Mouse (Mus musculus): ENCODE data around the gene Stmnd1.
"Not testable (repeated sequence)": the region's sequence is repeated elsewhere in the genome, so short reads cannot be mapped to it uniquely, and the experiment has no call there.

Stmnd1 gene

DNA sequence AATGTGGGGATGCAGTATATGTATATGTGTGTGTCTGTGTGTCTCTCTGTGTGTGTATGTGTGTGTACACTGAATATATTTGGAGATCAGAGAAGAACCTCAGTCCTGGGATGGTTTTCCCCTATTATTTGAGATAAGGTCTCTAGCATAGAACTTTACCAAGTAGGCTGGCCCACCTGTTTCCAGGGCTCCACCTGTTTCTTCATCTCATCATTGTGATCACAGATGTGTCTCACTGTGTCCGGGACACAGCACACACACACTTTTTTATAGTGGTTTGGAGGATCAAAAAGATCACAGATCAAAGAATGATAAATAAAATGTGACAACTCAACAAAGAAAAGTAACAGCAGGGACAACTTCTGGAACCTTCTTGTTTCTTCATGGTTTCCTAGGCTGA, 17.0 kb downstream of the Stmnd1 start:
- no peak for DNase-seq (ENCODE audit: low spot score)

DNA sequence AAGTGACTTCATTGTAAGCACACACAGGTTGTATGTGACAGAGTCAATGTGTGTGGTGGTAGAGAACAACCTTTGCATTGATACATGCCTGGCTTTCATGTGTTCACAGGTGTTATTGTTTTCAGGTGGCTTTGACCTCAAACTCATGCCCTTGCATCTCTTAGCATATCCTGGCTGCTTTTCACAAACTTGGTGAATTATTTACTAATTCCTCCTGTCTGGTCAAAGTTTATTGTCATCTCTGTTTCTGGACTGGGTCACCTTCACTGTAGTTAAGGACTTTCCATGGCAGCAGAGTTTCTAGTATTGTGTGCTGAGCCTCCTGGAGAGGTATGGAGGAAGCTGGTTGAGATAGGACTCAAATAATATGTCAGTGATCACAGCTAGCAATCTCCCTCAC, 20.8 kb downstream of the Stmnd1 start:
- no peak for DNase-seq (ENCODE audit: low spot score)

DNA sequence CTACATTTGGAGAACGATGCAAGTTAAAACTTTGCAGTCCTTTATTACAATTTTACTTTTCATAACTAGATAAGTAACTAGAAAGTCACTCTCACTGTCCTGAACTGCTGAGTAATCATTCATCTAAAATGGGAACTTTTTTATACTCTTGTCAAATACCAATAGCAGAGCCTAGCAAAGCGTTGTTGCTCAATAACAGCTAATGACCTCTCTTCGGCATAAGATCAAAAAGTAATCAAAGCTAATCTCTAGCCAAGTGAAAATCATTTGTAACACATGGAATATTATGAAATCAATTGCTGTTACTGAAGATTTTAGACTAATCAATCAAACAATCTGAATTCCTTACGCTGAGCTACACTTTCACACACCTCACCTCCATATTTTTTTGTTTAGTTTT, 24.2 kb downstream of the Stmnd1 start:
- no peak for DNase-seq (ENCODE audit: low spot score)

DNA sequence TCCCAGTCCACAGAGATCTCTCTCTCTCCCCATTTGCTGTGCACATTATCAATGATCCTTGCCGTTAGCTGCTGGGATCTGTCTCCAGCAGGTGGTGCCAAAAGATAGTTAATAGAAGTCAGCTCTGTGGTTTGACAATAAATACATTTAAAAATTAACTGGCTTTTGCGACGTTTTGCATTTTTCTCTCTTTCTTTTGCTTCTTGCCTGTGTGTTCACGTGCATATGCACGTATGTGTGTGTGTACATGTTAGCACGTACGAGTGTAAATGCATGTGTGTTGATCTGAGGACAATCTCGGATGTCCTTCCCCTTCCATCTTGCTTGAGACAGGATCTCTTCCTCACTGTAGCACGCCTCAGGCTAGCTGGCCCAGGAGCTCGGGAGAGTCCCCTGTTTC, 37.3 kb downstream of the Stmnd1 start:
- peak; percentile 74 for DNase-seq (ENCODE audit: low spot score)

DNA sequence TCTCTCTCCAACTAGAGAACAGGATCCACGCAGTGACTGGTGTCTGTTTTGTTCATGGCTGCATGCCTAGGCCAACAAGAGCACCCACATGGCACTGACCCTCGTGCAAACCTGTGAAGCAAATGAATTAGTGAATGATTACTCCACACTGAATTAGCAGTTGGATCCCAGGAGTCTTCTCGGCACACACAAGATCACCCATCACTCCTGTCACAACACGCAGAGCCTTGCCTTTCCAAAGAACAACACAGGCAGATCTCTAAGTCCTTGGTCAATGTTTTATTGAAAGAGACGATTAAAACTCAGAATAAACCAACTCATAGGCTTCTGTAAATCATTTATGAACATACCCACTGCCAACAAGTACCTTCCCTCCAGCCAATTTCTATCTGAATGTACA, 39.7 kb downstream of the Stmnd1 start:
- DNase-seq (ENCODE audit: low spot score) = no peak

DNA sequence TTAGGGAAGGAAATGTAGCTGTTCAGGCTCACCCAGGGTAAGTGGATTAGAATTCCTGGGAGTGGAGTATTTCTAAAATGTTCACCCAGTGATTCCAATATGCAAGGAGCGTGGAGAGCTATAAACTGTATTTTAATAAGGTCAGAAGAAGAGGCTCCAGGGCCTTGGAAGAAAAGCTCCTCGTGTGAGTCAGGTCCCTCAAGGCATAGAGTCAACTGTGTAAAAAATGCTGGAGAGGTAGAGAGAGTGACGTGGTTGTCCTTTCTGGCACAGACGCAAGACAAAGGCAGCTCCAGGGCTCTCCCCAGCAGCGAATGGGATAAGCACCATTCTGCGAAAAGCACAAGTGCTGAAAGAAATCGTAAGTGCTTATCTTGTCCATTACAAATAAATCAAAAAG, 41.6 kb downstream of the Stmnd1 start:
- no peak for DNase-seq (ENCODE audit: low spot score)

DNA sequence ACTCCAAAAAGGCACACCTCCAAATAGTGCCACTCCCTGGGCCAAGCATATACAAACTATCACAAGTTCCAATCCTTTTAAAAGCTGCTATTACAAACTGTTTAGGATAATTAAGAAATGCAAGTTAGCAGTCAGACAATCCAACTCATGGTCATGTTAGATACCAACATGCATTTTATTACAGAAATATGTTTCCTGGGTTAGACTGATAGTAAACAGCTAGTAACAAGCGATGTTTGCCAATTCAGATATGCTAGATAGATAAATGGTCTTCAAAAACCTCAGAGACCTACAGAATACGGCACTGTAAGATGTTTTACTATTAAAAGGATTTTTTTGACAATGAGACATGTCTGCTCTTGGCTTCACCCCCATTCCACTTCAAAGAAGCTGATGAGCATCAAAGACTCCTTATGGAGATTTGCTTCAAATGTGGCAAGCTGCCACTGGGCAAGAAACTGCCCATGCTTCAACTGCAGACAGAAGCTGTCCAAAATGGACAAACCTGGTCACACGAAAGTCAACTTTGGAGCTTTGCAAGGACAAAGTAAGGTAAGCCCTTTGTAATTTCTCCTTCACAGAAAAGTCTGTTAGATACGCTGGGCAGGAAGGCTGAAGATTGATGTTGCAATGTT, 52.9 kb downstream of the Stmnd1 start:
- no peak for DNase-seq (ENCODE audit: low spot score)

DNA sequence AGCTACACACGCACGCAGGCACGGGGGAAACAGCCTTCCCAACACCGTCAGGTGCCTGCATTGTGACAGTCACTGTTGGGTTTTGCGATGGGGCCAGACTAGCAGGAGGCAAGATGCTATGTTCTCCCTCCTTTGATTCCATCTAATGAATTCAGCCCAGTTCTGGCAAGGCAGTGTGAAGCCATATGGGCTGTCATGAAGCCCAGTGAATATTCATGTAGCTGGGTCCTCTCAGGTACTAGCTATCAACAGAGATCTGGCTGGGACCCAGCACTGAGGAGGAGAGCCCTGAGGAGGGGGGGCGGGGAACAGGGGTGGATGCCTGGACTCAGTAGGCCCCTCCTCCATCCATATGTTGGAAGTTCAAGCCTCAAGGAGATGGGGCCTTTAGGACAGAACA, 61.5 kb downstream of the Stmnd1 start:
- no peak for DNase-seq (ENCODE audit: low spot score)

DNA sequence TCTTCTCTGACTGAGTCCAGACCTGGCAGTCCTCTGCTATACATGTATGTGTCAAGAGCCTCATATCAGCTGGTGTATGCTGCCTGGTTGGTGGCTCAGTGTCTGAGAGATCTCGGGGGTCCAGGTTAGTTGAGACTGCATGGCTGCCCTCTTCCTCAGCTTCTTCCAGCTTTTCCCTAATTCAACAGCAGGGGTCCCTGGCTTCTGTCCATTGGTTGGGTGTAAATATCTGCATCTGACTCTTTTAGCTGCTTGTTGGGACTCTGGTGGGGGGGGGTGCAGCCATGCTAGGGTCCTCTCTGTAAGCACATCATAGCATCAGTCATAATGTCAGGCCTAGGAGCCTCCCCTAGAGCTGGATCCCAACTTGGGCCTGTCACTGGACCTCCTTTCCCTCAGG, 62.8 kb downstream of the Stmnd1 start:
- DNase-seq (ENCODE audit: low spot score) = not testable (repeated sequence)

DNA sequence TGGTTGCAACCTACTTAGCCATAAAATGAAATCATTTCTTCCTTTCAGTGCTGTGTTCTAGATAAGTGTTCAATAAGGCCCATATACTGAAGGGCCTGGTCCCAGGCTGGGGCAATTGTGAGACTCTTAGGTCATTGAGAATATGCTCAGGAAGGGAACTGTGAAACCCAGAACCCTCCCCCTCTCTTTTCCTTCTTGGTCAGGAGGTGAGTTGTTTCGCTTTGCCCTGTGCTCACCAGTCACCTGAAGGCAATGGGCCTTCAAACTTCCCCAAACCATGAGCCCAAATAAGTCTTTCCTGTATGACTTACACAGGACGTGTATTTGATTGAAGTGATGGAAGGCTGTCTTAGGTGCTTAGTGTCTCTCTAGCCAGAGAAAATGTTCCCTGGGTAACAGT, 64.3 kb downstream of the Stmnd1 start:
- peak; percentile 48 for DNase-seq (ENCODE audit: low spot score)

DNA sequence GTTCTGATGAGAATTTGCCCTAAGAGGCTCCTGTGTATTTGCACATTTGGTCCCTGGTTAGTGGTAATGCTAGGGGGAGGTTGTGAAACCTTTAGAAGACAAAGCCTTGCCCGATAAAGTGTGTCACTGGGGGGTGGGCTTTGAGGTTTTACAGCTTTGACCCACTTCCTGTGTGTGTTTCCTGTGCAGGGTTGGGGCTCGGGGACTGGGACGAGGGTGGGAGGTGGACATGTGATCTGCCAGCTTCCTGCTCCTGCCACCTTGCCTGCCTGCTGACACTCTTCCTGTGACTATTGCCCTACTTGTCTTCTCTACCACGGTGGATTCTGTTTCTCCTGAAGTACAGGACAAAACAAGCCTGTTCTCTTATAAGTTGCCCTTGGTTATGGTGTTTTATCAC, 66.4 kb downstream of the Stmnd1 start:
- DNase-seq (ENCODE audit: low spot score) = peak; percentile 96

DNA sequence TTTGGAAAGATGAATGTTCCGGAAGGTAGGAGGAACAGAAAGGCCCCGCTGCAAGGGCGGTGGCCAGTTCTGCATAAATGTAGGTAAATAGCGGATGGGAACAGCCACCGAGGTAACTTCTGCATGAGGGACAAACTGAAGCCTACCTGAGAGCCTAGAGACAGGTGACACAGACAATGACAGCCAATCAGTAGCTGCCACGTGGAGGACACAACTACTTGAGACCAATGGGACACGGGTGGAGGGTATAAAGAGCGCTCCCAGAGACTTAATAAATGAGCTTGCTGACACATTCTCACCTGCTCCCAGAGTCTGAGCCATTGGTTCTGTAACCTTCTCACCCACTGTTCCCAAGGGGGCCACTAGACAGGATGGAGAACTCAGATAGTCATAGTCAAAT, 67.1 kb downstream of the Stmnd1 start:
- no peak for DNase-seq (ENCODE audit: low spot score)

DNA sequence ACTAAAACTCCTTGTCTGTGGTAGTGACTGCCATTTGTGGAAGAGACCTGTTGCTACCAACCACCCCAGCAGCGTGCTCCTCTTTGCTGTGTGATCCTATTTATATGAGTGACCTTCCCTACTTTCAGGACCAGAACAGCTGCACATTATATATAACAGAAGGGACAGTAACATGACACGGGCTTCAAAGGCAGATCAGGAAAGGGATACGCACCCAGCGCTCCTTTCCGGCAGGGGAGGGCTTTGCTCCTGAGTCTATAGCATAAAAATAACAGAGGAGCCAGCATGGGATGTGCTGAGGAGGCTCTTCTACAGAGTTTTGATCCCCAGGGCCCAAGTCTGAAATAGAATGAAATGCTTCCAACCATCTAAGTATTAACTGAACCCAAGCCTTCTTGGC, 67.9 kb downstream of the Stmnd1 start:
- DNase-seq (ENCODE audit: low spot score) = no peak

DNA sequence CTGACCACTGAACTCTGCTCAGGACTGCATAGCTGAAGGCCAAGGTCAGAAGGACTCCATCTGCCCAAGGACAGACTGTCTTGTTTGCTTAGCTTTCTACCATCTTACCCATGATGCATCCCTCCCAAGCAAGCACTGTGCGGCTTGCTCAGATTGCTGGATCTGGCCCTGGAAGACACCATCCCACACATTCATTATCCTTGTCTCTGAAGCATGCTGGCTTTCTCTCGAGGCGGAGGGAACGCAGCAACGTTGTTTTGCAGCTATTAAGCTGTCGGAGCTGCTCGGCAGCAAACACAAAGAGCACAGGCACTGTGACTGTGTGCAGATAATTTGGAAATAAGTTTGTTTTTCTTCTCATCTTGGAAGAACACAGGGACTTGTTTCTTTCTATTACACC, 69.7 kb downstream of the Stmnd1 start:
- no peak for DNase-seq (ENCODE audit: low spot score)

DNA sequence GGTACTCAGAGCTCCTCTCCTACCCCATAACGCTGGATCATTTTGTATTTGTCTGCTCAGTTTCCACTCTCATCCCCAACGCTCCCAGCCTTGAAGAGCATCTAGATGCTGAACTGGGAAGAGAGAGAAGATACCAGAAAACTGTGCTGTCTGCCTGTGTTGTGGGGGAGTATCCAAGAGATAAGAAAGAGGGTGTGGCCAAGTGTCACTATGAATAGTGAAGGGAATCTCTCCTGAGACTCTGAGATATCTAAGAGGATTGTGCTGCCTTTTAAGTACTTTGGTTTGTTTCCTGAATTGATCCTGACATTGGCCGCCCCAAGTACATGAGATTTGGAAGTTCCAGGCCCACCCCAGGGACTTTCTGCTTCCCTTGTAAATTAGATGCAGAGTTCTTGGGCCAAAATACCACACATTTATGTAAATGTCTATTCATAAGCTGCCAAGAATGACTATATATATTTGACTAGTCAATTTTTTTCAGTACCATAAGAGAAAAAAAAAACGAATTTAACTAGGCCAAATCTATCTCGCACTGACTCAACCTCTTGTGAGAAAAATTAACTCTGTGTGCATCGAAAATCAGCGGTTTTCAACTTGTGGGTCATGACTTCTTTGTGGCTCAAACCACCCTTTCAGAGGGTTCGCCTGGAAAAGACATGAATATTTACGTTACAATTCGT, 73.5 kb downstream of the Stmnd1 start:
- DNase-seq (ENCODE audit: low spot score) = no peak

DNA sequence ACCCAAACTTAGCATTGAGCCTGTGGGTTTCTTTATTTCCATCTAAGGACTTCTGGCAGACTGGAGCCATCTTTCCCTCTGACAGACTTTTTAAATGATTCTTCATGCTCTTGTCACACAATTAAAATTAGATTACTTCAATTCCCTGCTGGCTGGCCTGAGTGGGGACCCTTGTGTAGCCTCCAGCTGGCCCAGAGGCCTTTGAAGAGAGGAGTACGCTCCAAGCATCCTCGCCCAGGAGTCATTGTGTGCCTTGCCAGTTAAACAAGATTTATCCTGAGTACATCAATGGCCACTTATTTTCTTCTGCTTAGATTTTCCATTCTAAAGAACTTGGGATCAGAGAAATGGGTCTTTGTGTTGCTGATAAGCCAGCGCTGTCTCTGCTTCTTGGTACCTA, 76.1 kb downstream of the Stmnd1 start:
- DNase-seq (ENCODE audit: low spot score) = no peak

All from T-cell, adult 2 months (primary cell).